Mouse (Mus musculus): ENCODE results near the gene Hmga2. TPM values are rescaled to one million over a fixed set of nuclear protein-coding genes. Genes with fewer than 3 reads are reported as not detected.
A peak's percentile ranks its signal among the peaks of the same experiment; 100 is the strongest.

The Hmga2 gene
- 115 and 117 TPM in 2 replicates for polyA plus RNA-seq (2016; fragmentation: Nextera tagmentation; extraction: Ambion mirVana)

DNA sequence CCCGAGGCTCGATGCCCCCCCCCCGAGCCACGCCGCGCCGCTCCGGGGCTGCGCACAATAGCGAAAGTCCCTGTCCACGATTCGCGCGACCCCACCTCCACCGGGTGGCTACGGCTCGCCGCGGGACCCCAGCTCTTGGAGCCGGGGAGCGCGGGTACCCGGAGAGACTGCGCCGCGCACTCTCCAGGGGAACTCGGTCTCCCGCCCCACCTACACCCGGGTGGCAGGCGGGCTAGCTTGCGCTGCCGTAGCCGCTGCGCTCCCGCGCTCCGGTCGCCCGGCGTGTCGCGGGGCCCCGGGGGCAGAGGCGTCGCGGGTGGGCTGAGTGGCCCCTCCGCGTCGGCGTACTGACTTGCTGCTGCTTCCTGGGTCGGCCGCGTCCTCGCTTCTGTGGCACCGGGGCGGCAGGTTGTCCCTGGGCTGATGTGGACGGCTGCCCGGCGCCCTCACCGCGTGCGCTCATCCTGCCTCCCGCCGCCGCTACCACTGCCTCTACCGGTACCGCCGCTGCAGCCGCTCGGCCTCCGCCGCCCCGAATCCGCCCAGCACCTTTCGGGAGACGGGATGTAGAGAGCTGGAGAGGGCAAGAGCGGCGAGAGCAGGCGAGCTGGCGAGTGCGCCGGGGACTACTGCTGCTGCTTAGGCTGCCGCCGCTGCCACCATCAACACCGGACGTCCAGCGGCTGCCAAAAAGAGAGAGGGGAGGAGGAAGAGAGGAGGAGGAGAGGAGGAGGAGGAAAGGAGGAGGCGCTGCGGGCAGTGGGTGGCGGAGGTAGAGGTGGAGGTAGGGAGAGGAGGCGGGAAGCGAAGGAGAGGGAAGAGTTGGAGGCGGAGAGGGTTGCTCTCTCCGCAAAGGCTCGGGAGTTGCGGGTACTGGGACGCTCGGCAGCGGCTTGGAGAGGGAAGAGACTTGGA is at the start of gene Hmga2:
TSS of gene Hmga2 (minus strand) at position 869 of the 915 bp plus-strand sequence.
- H3K4me1 ChIP-seq = peaks cover 57% of the 10 kb centered on the region
- under 1% methylated on average over 99 of the region's 99 CpGs for WGBS

DNA sequence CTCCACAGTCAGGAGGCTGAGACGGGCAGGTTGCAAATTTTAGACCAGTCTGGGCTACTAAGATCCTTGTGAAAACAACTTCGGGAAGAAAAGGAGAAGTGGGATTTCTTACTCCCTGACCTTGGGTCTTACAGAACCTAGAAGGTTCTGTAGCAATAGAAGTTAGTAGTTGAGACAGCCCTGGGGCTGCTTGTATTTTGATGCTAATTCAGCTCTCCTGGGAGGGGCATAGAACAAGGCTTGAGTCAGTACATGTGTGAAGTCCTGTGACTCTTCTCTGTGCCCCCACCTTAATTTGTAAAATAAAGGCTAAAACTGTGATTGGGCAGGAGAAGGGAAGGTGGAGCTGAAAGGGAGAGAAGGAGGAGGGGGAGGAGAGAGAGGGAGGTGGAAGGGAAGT is 46.7 kb upstream of the Hmga2 start:
- no peak for DNase-seq (ENCODE audit: extremely low spot score, low spot score)
- Histone ChIP-seq H3K27me3 (ENCODE audit: poor library complexity, severe bottlenecking) (no peaks in the 10 kb centered on the region), H3K9me3 (peaks cover 5% of the 10 kb centered on the region; the same call in 1 of the 2 replicates), H3K4me1 (peaks cover 7% of the 10 kb centered on the region), H3K4me3 (no peak overlapping the region), H3K27ac (no peak overlapping the region), H3K36me3 (replicated peaks) (no peaks in the 10 kb centered on the region)
- 94% methylated on average over 2 of the region's 2 CpGs for WGBS

More for the DNA sequence above, at the start of gene Hmga2:
- Histone ChIP-seq H3K27ac (peak within 1 kb of the TSS; percentile 100), H3K27me3 (ENCODE audit: poor library complexity, severe bottlenecking) (0 out of 2 replicates have a peak, but pooled peaks cover 4% of the 10 kb centered on the region), H3K4me3 (peak within 1 kb of the TSS; percentile 99), H3K9me3 (no peaks in the 10 kb centered on the region), H3K36me3 (replicated peaks) (peaks cover 16% of the 10 kb centered on the region)
- no peak for DNase-seq (ENCODE audit: extremely low spot score, low spot score)

DNA sequence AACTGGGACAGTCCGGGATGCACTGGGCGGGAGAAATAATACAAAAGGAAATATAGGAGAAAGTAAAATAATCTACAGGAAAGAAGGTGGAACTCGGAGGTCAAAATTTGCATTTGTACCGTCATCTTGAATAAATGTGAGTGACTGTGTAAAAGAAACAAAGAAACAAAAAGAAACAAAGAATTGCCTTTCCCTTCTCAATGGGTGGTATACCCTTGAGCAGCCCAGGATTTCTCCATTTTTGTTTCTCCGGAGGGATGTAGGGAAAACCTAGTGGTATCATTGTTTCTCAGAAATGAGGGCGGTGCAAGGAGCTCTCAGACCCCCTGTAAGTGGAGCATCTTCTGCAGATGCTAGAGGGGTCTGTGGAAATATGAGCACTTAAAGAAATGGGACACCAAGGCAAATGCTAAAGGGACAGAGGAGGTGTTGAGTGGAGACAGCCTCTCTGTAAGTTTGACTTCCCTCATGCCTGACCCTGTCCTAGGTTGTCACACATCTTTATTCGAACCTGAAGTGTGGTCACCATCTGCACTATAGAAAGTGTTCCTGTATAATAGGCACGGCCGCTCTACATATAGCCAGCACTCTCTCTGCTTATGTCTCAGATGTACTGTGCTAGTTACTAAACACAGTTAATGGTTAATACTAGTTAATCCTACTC is 45.8 kb upstream of the Hmga2 start:
- Histone ChIP-seq H3K4me3 (no peak overlapping the region), H3K4me1 (peaks cover 7% of the 10 kb centered on the region), H3K9me3 (peaks cover 5% of the 10 kb centered on the region; the same call in 1 of the 2 replicates), H3K27ac (no peak overlapping the region), H3K27me3 (ENCODE audit: poor library complexity, severe bottlenecking) (no peaks in the 10 kb centered on the region), H3K36me3 (replicated peaks) (no peaks in the 10 kb centered on the region)
- WGBS = 85% methylated on average over 9 of the region's 9 CpGs
- DNase-seq (ENCODE audit: extremely low spot score, low spot score) = no peak

DNA sequence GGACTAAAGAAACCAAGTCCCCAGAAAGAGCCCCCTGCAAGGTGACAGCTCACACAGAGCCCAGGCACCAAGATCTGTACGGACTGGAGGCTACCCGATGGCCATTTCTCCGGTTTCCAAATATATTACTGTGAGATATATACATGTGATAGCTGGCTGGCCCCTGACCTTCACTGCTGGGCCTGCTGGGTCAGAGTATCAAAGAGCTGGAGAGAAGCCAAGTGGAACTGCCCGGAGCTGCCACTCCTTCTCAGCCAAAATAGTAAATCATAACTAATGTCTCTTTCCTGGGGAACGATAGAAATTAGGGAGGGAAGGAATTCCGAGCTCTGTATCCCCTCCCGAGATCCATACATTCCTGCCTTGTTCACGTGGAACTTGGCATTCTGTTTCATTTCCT is 40.0 kb upstream of the Hmga2 start:
- H3K27ac ChIP-seq = no peak overlapping the region
- 83% methylated on average over 8 of the region's 8 CpGs for WGBS
- no peak overlapping the region for H3K4me3 ChIP-seq
- no peak for DNase-seq (ENCODE audit: extremely low spot score, low spot score)
- no peaks in the 10 kb centered on the region for H3K27me3 ChIP-seq (ENCODE audit: poor library complexity, severe bottlenecking)
- peaks cover 25% of the 10 kb centered on the region for H3K4me1 ChIP-seq
- no peaks in the 10 kb centered on the region for H3K36me3 ChIP-seq (replicated peaks)
- H3K9me3 ChIP-seq = peaks cover 5% of the 10 kb centered on the region; the same call in 1 of the 2 replicates

DNA sequence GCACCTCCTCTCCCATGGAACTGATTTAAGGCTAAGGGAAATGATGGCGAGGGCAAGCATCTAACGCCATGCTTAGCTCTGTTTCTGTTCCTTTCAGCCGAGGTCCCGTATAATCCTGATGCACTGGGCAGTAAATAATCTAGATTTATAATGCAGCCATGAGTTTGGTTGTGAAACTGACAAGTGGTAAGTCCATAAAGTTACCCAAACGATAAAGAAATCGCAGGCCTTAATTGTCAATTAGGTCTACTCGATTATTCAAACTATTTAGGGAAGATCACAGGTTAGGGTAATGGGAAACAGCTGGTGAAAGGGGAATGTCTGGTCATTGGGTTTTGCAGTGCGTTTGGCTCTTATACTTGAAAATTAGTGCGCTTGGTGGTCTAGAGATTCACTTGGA is 37.5 kb upstream of the Hmga2 start:
- 63% methylated on average over 9 of the region's 9 CpGs for WGBS
- no peak overlapping the region for H3K27ac ChIP-seq

DNA sequence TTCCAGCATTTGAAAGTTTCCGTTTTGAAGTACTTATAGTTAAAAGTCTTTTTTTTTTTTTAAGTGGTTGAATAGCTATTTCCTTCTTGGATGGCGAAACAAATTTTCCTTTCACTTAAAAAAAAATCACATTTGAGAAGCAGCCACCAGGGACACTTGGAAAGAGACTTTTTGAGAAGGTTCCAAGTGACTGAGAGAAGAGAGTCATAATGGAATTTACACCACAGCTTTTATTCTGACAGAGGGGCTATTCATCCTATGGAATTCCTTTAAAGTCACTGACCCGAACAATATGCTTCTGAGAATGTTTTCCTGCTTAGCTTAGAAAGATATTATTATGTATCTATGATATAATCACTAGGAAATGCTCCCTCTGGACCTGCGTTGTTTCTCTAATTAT is 36.7 kb upstream of the Hmga2 start:
- Histone ChIP-seq H3K36me3 (replicated peaks) (no peaks in the 10 kb centered on the region), H3K4me1 (peaks cover 25% of the 10 kb centered on the region), H3K27ac (no peak overlapping the region), H3K4me3 (no peak overlapping the region), H3K27me3 (ENCODE audit: poor library complexity, severe bottlenecking) (no peaks in the 10 kb centered on the region), H3K9me3 (no peaks in the 10 kb centered on the region)
- 57% methylated on average over 4 of the region's 4 CpGs for WGBS
- no peak for DNase-seq (ENCODE audit: extremely low spot score, low spot score)

More for the DNA sequence above, 37.5 kb upstream of the Hmga2 start:
- H3K4me3 ChIP-seq = no peak overlapping the region
- no peaks in the 10 kb centered on the region for H3K36me3 ChIP-seq (replicated peaks)
- H3K9me3 ChIP-seq = no peaks in the 10 kb centered on the region
- H3K4me1 ChIP-seq = peaks cover 25% of the 10 kb centered on the region
- DNase-seq (ENCODE audit: extremely low spot score, low spot score) = no peak
- no peaks in the 10 kb centered on the region for H3K27me3 ChIP-seq (ENCODE audit: poor library complexity, severe bottlenecking)

DNA sequence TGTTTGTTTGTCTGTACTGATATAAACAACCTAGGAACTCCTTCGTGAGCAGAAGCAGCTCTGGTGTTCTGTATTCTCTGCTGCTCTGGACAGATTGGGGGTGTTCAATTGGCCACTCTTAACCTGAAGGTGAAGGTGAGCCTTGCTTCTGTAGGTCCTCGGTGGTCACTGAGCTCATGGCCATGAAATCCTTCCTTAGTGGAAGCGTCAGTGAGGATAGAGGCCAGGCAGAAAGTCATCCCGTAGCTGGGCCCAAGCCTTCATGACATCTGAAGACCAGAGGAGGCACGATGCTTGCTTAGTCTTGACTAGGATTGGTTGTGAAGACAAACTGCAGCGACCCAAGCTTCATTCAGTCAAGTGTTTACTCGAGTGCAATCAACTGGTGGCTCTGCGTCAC is 35.9 kb upstream of the Hmga2 start:
- Histone ChIP-seq H3K9me3 (no peaks in the 10 kb centered on the region), H3K36me3 (replicated peaks) (no peaks in the 10 kb centered on the region), H3K4me1 (peaks cover 25% of the 10 kb centered on the region), H3K27ac (no peak overlapping the region), H3K27me3 (ENCODE audit: poor library complexity, severe bottlenecking) (no peaks in the 10 kb centered on the region), H3K4me3 (no peak overlapping the region)
- WGBS = 95% methylated on average over 8 of the region's 8 CpGs
- no peak for DNase-seq (ENCODE audit: extremely low spot score, low spot score)

DNA sequence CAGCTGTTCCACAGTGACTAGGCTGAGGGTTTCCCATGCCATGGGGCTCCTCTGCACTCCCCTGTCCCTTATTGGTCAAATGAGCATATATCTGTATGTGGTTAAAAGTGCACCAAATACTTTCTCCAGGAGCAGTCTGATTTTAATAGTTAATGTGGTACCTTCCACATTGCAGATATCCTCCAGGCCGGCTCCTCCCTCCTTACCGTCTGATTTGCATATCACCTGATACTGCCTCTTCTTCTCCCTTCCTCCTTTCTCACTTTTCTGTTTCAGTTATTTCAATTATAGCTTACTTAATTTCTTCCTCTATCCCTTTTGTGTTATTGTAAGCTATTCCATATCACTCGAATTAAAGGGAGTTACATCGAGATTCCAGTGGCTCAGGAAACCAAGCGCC is 27.7 kb upstream of the Hmga2 start:
- H3K4me1 ChIP-seq = peaks cover 4% of the 10 kb centered on the region; the same call in 1 of the 2 replicates
- no peak for DNase-seq (ENCODE audit: extremely low spot score, low spot score)
- no peaks in the 10 kb centered on the region for H3K9me3 ChIP-seq
- 89% methylated on average over 5 of the region's 5 CpGs for WGBS
- H3K27me3 ChIP-seq (ENCODE audit: poor library complexity, severe bottlenecking) = no peaks in the 10 kb centered on the region
- no peak overlapping the region for H3K4me3 ChIP-seq
- H3K36me3 ChIP-seq (replicated peaks) = no peaks in the 10 kb centered on the region
- no peak overlapping the region for H3K27ac ChIP-seq

DNA sequence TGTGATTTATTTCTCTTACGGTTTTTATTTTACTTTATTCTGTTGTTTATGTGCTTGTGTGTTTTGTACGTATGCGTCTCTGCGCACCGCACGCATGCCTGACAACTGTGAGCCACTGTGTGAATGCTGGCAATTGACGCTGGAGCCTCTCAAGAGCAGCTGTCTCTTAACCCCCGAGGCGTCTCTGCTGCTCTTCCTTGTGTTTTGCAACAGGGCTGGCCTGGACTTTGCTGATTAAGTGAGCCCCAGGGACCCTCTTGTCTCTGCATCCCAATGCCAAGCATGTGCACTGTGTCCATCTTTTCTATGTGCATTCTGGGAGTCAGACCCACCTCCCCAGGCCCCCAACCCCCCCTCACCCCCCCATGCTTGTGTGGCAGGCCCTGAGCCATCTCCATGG is 24.5 kb upstream of the Hmga2 start:
- 73% methylated on average over 9 of the region's 9 CpGs for WGBS
- Histone ChIP-seq H3K27ac (no peak overlapping the region), H3K9me3 (no peaks in the 10 kb centered on the region), H3K4me3 (no peak overlapping the region), H3K36me3 (replicated peaks) (no peaks in the 10 kb centered on the region), H3K4me1 (peaks cover 4% of the 10 kb centered on the region; the same call in 1 of the 2 replicates), H3K27me3 (ENCODE audit: poor library complexity, severe bottlenecking) (no peaks in the 10 kb centered on the region)
- DNase-seq (ENCODE audit: extremely low spot score, low spot score) = no peak

DNA sequence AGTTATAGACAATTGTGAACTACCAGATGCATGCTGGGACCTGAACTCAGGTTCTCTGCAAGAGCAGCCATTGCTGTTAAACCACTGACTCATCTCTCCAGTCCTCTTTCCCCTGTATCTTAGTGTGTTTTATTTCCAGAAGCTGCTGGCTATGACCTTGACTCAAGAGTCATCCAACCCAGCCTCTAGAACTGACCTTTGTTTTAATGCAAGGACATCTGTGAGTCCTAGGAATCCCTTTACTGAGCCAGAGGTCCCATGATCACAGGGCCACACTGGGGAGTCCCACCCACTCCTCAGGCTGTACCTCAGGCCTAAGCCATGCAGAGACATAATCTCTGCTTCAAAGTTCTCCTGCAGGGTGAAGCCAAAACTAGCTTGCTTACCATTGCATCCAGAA is 21.8 kb upstream of the Hmga2 start:
- no peak overlapping the region for H3K4me3 ChIP-seq
- no peak for DNase-seq (ENCODE audit: extremely low spot score, low spot score)
- no peaks in the 10 kb centered on the region for H3K9me3 ChIP-seq
- no peaks in the 10 kb centered on the region for H3K27me3 ChIP-seq (ENCODE audit: poor library complexity, severe bottlenecking)
- no peaks in the 10 kb centered on the region for H3K36me3 ChIP-seq (replicated peaks)
- H3K27ac ChIP-seq = no peak overlapping the region
- H3K4me1 ChIP-seq = peaks cover 4% of the 10 kb centered on the region; the same call in 1 of the 2 replicates

DNA sequence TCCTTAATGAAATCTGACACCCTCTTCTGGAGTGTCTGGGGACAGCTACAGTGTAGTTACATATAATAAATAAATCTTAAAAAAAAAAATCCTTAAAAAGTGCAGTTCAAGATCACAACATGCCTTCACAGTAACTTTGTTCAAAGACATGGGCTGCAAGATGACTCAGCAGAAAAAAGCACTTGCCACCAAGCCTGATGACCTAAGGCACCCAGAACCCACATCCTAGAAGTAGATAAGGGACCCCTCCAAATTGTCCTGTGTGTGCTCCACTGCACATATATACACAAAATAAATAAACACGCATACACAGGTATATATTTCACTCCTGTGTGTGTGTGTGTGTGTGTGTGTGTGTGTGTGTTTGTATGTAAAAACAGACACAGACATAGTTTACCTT is 18.4 kb upstream of the Hmga2 start:
- no peaks in the 10 kb centered on the region for H3K36me3 ChIP-seq (replicated peaks)
- no peaks in the 10 kb centered on the region for H3K4me1 ChIP-seq
- no peak overlapping the region for H3K27ac ChIP-seq
- no peak for DNase-seq (ENCODE audit: extremely low spot score, low spot score)
- no peaks in the 10 kb centered on the region for H3K9me3 ChIP-seq
- no peak overlapping the region for H3K4me3 ChIP-seq
- 91% methylated on average over 1 of the region's 1 CpGs for WGBS
- H3K27me3 ChIP-seq (ENCODE audit: poor library complexity, severe bottlenecking) = no peaks in the 10 kb centered on the region

DNA sequence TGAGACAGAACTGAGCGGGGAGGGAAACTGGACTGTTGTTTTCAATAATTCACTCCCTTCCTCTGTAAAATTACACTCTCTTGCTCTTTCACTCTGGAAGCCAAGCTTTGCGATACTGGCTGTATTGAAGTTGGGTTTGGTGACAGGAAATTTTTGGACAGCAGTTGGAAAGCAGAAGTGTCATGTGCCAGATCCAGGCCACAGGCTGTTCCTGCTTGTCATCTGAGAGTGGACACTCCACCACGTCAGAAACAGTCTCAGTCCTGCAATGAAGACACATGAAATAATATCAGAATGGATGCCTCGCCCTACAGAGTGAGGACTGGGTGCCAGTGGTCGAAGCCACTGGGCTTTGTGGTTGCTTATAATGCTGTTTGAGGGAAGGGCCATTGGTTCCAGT is 15.2 kb upstream of the Hmga2 start:
- Histone ChIP-seq H3K9me3 (peaks cover 14% of the 10 kb centered on the region; the same call in 1 of the 2 replicates), H3K4me3 (no peak overlapping the region), H3K27ac (no peak overlapping the region), H3K36me3 (replicated peaks) (no peaks in the 10 kb centered on the region), H3K27me3 (ENCODE audit: poor library complexity, severe bottlenecking) (no peaks in the 10 kb centered on the region), H3K4me1 (no peaks in the 10 kb centered on the region)
- WGBS = 82% methylated on average over 5 of the region's 5 CpGs
- no peak for DNase-seq (ENCODE audit: extremely low spot score, low spot score)

DNA sequence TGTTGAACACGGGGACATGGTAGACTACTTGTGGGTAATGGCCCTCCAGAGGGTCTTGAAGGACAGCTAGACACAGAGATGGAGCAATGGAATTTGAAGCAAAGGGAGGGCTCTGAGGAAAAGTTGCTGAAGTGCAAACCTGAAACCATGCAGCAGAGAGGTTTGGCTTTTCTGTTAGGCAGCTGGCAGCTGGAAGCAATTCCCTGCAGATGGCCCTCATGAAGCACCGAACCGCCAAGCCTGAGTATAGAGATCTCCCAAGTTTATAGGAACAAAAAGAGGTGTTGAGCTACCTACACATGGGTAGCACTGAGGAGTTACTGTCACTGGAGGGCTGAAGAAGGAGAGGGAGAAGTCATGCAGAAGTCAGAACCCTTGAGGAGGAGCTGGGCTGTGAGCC is 13.3 kb upstream of the Hmga2 start:
- 79% methylated on average over 3 of the region's 3 CpGs for WGBS
- no peaks in the 10 kb centered on the region for H3K4me1 ChIP-seq
- H3K9me3 ChIP-seq = peaks cover 19% of the 10 kb centered on the region; the same call in 1 of the 2 replicates
- H3K27ac ChIP-seq = no peak overlapping the region
- no peak for DNase-seq (ENCODE audit: extremely low spot score, low spot score)
- no peaks in the 10 kb centered on the region for H3K27me3 ChIP-seq (ENCODE audit: poor library complexity, severe bottlenecking)
- H3K36me3 ChIP-seq (replicated peaks) = no peaks in the 10 kb centered on the region
- no peak overlapping the region for H3K4me3 ChIP-seq
